Mouse (Mus musculus): ENCODE measurements around the gene Vapa. TPM values are rescaled to one million over a fixed set of nuclear protein-coding genes. Genes with fewer than 3 reads are reported as not detected.

The Vapa gene
- polyA plus RNA-seq, 1 experiment from 2014 or later, result 260 TPM

DNA sequence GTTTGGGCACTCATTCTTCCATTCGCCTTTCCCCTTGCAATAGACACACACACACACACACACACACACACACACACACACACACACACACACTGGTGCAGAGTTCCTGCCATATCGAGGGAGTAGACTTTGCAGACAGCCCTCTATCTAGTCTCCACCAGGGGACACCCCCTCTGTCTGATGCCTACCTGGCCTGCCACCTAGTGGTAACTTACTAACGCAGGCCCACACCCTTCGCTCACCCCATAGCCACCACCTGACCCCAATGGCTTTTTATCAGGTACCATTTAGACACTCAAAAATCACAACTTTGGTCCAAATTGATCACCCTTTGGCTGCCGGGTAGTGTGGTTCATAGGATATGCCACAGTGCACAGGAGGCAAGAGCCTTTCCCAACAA lies 54.1 kb downstream of the Vapa start:
- no peak overlapping the region for H3K4me3 ChIP-seq (ENCODE audit: low read depth, low read length)
- 31% methylated on average over 5 of the region's 5 CpGs for WGBS
- H3K27ac ChIP-seq (replicated peaks; ENCODE audit: low read depth, low read length), result no peak overlapping the region
- H3K9ac ChIP-seq (replicated peaks; ENCODE audit: low read length), result no peak overlapping the region
- H3K4me1 ChIP-seq (ENCODE audit: control insufficient read depth, insufficient read depth, low read length), result no peaks in the 10 kb centered on the region
- no peaks in the 10 kb centered on the region for H3K9me3 ChIP-seq (replicated peaks; ENCODE audit: control insufficient read depth, low read length)
- DNase-seq (ENCODE audit: low spot score) (no peak), ATAC-seq (replicated peaks; ENCODE audit: insufficient number of reproducible peaks, low FRiP score, low TSS enrichment, low read depth) (no peak)
- no peaks in the 10 kb centered on the region for H3K36me3 ChIP-seq (replicated peaks; ENCODE audit: control insufficient read depth, insufficient read depth, low read depth, low read length)
- H3K4me2 ChIP-seq (ENCODE audit: low read depth, low read length), result no peak overlapping the region
- H3K27me3 ChIP-seq (ENCODE audit: control insufficient read depth, insufficient read depth, low read length), result no peaks in the 10 kb centered on the region

DNA sequence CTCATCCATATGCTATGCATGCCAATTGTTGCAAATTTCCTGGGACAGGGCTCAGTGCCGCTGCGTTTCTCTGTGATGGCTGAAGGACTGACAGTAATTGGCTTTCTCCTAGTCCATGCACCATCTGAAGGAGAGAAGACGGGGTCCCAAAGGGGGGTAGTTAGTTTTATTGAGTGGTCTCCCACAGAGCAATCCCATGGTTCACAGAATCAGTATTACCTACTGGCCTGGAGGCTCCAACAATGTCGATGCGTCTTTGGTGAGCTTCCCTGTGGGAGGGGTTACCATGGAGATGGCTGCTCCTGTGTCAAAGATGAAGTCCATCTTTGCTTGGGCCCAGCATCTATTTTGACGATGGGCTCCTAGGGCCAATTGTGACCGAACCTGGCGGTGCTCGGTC lies 54.6 kb downstream of the Vapa start:
- no peak overlapping the region; the same call in 1 of the 2 replicates for H3K4me2 ChIP-seq (ENCODE audit: low read depth, low read length)
- DNase-seq (ENCODE audit: low spot score), result no peak
- H3K36me3 ChIP-seq (replicated peaks; ENCODE audit: control insufficient read depth, insufficient read depth, low read depth, low read length), result no peaks in the 10 kb centered on the region
- no peak overlapping the region for H3K27ac ChIP-seq (replicated peaks; ENCODE audit: low read depth, low read length)
- H3K4me3 ChIP-seq (ENCODE audit: low read depth, low read length), result no peak overlapping the region
- H3K4me1 ChIP-seq (ENCODE audit: control insufficient read depth, insufficient read depth, low read length), result no peaks in the 10 kb centered on the region
- H3K27me3 ChIP-seq (ENCODE audit: control insufficient read depth, insufficient read depth, low read length), result no peaks in the 10 kb centered on the region
- 55% methylated on average over 9 of the region's 9 CpGs for WGBS
- ATAC-seq (replicated peaks; ENCODE audit: insufficient number of reproducible peaks, low FRiP score, low TSS enrichment, low read depth), result peak; percentile 39; the same call in 1 of the 2 replicates
- H3K9ac ChIP-seq (replicated peaks; ENCODE audit: low read length), result no peak overlapping the region
- H3K9me3 ChIP-seq (replicated peaks; ENCODE audit: control insufficient read depth, low read length), result no peaks in the 10 kb centered on the region

DNA sequence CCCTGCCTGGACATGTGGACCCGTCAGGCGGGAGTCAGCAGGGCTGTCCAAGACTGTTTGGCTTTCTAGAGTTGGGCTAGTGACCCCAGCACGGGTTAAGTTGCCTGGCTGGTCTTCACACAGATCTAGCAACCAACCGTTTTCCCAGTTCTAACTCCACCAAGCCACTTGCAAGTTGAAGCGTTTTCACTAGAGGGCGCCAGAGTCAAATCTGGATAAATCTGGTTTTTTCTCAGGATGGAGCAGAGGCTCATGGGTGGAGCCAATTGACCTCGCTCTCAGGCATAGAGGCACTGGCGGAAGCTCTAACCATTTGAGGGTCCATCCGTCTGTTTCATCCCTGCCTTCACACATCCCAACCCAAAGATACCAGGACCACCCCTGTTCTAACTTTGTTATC lies 55.1 kb downstream of the Vapa start:
- Histone ChIP-seq H3K27me3 (ENCODE audit: control insufficient read depth, insufficient read depth, low read length) (no peaks in the 10 kb centered on the region), H3K4me2 (ENCODE audit: low read depth, low read length) (no peak overlapping the region; the same call in 1 of the 2 replicates), H3K9ac (replicated peaks; ENCODE audit: low read length) (no peak overlapping the region), H3K4me3 (ENCODE audit: low read depth, low read length) (no peak overlapping the region), H3K4me1 (ENCODE audit: control insufficient read depth, insufficient read depth, low read length) (no peaks in the 10 kb centered on the region), H3K27ac (replicated peaks; ENCODE audit: low read depth, low read length) (no peak overlapping the region), H3K9me3 (replicated peaks; ENCODE audit: control insufficient read depth, low read length) (no peaks in the 10 kb centered on the region), H3K36me3 (replicated peaks; ENCODE audit: control insufficient read depth, insufficient read depth, low read depth, low read length) (no peaks in the 10 kb centered on the region)
- peak; percentile 76 for DNase-seq (ENCODE audit: low spot score)
- no peak for ATAC-seq (replicated peaks; ENCODE audit: insufficient number of reproducible peaks, low FRiP score, low TSS enrichment, low read depth)
- WGBS, result 34% methylated on average over 9 of the region's 9 CpGs

DNA sequence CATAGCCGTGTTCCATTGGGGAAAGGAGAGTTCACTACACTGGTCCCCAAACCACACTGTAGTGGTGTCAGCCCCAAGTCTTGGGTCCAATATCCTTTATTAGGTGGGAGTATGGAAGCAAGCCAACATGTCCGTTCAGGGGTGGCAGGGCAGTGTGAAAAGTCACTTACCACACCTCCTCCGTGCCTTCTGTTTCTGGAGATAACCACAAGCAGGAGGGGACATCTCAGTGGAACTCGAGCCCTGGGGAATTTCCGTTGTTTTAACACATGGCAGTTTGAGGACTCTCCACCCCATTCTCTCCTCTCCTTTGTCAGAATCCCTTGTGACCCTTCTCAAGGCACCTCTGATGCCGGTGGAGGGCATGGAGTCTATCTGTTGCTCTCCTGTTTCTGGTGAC lies 56.1 kb downstream of the Vapa start:
- H3K4me3 ChIP-seq (ENCODE audit: low read depth, low read length), result no peak overlapping the region
- ATAC-seq (replicated peaks; ENCODE audit: insufficient number of reproducible peaks, low FRiP score, low TSS enrichment, low read depth), result no peak
- 84% methylated on average over 6 of the region's 6 CpGs for WGBS

DNA sequence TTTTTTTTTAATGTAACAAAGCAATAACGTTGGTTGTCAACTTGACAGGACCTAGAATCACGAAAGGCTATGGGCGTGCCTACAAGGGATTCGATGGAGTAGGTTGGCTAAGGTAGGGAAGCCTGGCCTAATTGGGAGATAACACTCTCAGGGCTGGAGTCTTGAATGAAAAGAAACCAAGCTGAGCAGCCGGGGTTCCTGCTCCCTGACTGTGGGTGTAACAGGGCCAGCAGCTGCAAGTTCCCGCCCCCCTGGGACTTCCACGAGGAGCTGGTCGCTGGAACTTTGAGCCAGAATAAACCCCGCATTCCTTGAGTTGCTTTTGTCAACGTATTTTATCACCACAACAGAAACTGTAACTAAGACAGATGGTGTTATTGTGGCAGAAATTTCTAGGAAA lies 56.6 kb downstream of the Vapa start:
- H3K4me2 ChIP-seq (ENCODE audit: low read depth, low read length), result no peak overlapping the region
- H3K4me3 ChIP-seq (ENCODE audit: low read depth, low read length), result no peak overlapping the region
- H3K4me1 ChIP-seq (ENCODE audit: control insufficient read depth, insufficient read depth, low read length), result no peaks in the 10 kb centered on the region
- no peak overlapping the region for H3K9ac ChIP-seq (replicated peaks; ENCODE audit: low read length)
- ATAC-seq (replicated peaks; ENCODE audit: insufficient number of reproducible peaks, low FRiP score, low TSS enrichment, low read depth) (no peak), DNase-seq (ENCODE audit: low spot score) (no peak)
- no peaks in the 10 kb centered on the region for H3K27me3 ChIP-seq (ENCODE audit: control insufficient read depth, insufficient read depth, low read length)
- no peaks in the 10 kb centered on the region for H3K9me3 ChIP-seq (replicated peaks; ENCODE audit: control insufficient read depth, low read length)
- 79% methylated on average over 10 of the region's 10 CpGs for WGBS
- no peak overlapping the region for H3K27ac ChIP-seq (replicated peaks; ENCODE audit: low read depth, low read length)
- H3K36me3 ChIP-seq (replicated peaks; ENCODE audit: control insufficient read depth, insufficient read depth, low read depth, low read length), result no peaks in the 10 kb centered on the region

More for the DNA sequence above, 56.1 kb downstream of the Vapa start:
- no peaks in the 10 kb centered on the region for H3K9me3 ChIP-seq (replicated peaks; ENCODE audit: control insufficient read depth, low read length)
- no peak for DNase-seq (ENCODE audit: low spot score)
- H3K4me2 ChIP-seq (ENCODE audit: low read depth, low read length), result no peak overlapping the region
- no peaks in the 10 kb centered on the region for H3K36me3 ChIP-seq (replicated peaks; ENCODE audit: control insufficient read depth, insufficient read depth, low read depth, low read length)
- no peaks in the 10 kb centered on the region for H3K27me3 ChIP-seq (ENCODE audit: control insufficient read depth, insufficient read depth, low read length)
- no peaks in the 10 kb centered on the region for H3K4me1 ChIP-seq (ENCODE audit: control insufficient read depth, insufficient read depth, low read length)
- H3K9ac ChIP-seq (replicated peaks; ENCODE audit: low read length), result no peak overlapping the region
- H3K27ac ChIP-seq (replicated peaks; ENCODE audit: low read depth, low read length), result no peak overlapping the region

DNA sequence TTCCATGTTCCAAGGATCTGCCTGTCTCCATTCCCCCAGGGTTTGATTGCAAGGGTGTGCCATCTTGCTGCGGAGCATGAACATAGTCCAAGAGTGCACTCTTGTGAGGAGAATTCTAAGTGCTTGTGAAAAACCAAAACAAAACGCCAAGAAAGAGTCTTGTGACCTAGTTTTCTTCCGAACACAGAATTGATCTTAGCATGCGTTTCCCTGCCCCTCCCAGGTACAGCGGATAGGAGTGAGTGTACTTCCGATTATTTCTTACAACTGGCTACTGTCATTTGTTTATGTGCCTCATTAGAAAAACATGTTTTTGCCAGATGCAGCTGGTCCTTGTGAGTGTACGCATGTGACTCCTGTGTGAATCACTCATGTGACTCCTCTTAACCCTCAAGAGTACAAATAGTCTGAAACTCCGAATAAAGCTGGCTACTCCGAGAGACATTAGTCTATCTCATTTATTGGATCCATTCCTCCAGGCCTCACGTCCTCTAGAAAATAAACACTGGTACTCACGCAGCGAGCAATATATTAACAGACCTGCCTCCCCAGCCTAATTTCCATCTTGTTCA lies 60.8 kb downstream of the Vapa start:
- no peak for DNase-seq (ENCODE audit: low spot score)
- Histone ChIP-seq H3K36me3 (replicated peaks; ENCODE audit: control insufficient read depth, insufficient read depth, low read depth, low read length) (no peaks in the 10 kb centered on the region), H3K4me2 (ENCODE audit: low read depth, low read length) (no peak overlapping the region)

DNA sequence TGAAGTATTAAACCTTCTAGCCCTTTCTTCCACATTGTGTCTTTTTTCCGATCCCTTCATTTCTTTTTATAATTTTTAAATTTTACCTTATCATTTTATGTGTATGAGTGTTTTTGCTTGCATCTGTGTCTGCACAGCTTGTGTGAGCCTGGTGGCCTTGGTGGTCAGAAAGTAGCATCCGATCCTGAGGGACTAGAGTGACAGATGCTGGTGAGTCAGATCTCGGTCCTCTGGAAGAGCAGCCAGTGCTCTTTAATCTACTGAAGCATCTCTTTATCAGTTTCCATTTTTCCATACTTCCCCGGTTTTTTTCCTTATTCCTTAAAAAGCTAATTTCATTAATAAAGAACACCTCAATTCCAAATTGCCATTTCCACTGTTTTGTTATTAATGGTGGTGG lies 63.0 kb downstream of the Vapa start:
- Histone ChIP-seq H3K36me3 (replicated peaks; ENCODE audit: control insufficient read depth, insufficient read depth, low read depth, low read length) (no peaks in the 10 kb centered on the region), H3K27ac (replicated peaks; ENCODE audit: low read depth, low read length) (no peak overlapping the region), H3K4me1 (ENCODE audit: control insufficient read depth, insufficient read depth, low read length) (no peaks in the 10 kb centered on the region), H3K4me3 (ENCODE audit: low read depth, low read length) (no peak overlapping the region), H3K27me3 (ENCODE audit: control insufficient read depth, insufficient read depth, low read length) (no peaks in the 10 kb centered on the region), H3K9ac (replicated peaks; ENCODE audit: low read length) (no peak overlapping the region), H3K9me3 (replicated peaks; ENCODE audit: control insufficient read depth, low read length) (no peaks in the 10 kb centered on the region), H3K4me2 (ENCODE audit: low read depth, low read length) (no peak overlapping the region)
- ATAC-seq (replicated peaks; ENCODE audit: insufficient number of reproducible peaks, low FRiP score, low TSS enrichment, low read depth), result no peak
- WGBS, result 80% methylated on average over 4 of the region's 4 CpGs
- DNase-seq (ENCODE audit: low spot score), result no peak

More for the DNA sequence above, 60.8 kb downstream of the Vapa start:
- H3K27ac ChIP-seq (replicated peaks; ENCODE audit: low read depth, low read length), result no peak overlapping the region
- H3K9me3 ChIP-seq (replicated peaks; ENCODE audit: control insufficient read depth, low read length), result no peaks in the 10 kb centered on the region
- no peak for ATAC-seq (replicated peaks; ENCODE audit: insufficient number of reproducible peaks, low FRiP score, low TSS enrichment, low read depth)
- 84% methylated on average over 12 of the region's 12 CpGs for WGBS
- no peaks in the 10 kb centered on the region for H3K27me3 ChIP-seq (ENCODE audit: control insufficient read depth, insufficient read depth, low read length)
- H3K4me1 ChIP-seq (ENCODE audit: control insufficient read depth, insufficient read depth, low read length), result no peaks in the 10 kb centered on the region
- H3K9ac ChIP-seq (replicated peaks; ENCODE audit: low read length), result no peak overlapping the region
- H3K4me3 ChIP-seq (ENCODE audit: low read depth, low read length), result no peak overlapping the region

DNA sequence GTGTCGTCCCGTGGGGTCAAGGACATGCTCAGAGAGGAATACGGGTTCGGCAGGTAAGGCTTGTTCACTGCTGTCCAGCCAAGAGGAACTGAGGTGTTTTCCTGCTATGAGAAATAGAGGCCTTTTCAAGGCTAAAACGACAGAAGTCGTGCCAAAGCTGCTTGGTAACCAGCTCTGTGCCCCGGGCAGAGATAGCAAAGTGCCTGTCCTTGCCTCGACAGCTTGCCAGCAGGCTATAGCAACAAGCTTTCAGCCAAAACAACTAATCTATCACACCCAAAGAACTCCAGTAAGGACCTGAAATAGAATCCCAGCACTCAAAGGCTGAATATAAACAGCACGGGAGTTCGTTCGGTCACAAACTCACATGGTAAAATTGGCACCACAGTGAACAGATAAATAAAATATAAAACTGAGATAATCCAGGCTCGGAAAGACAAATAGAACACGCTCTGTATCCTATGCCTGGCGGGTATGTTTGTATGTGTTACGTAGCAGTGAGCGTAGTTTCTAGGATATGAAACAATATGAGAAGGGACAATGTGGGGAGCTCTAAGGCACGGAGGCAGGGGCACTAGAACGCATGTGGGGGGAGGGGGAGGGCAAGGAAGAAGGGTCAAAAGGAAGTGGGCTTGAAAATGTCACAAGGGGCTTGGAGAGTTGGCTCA lies 64.5 kb downstream of the Vapa start:
- Histone ChIP-seq H3K9ac (replicated peaks; ENCODE audit: low read length) (no peak overlapping the region), H3K27ac (replicated peaks; ENCODE audit: low read depth, low read length) (no peak overlapping the region), H3K4me1 (ENCODE audit: control insufficient read depth, insufficient read depth, low read length) (no peaks in the 10 kb centered on the region), H3K9me3 (replicated peaks; ENCODE audit: control insufficient read depth, low read length) (no peaks in the 10 kb centered on the region), H3K27me3 (ENCODE audit: control insufficient read depth, insufficient read depth, low read length) (no peaks in the 10 kb centered on the region), H3K36me3 (replicated peaks; ENCODE audit: control insufficient read depth, insufficient read depth, low read depth, low read length) (no peaks in the 10 kb centered on the region), H3K4me2 (ENCODE audit: low read depth, low read length) (no peak overlapping the region), H3K4me3 (ENCODE audit: low read depth, low read length) (no peak overlapping the region)
- 72% methylated on average over 18 of the region's 18 CpGs for WGBS
- DNase-seq (ENCODE audit: low spot score), result no peak
- no peak for ATAC-seq (replicated peaks; ENCODE audit: insufficient number of reproducible peaks, low FRiP score, low TSS enrichment, low read depth)

All from embryonic facial prominence, embryonic 11.5 days (tissue).